Mouse (Mus musculus) kidney, postnatal 36 days (tissue): ENCODE measurements at regions not wholly inside any gene's neighbourhood (a gene's known extent, or its start where the extent isn't known, plus 50 kb on each side); places are given as distances from the start of the nearest gene placed in this dataset.

Experiments used
- DNase-seq, 2 experiments: peaks; one replicate each; pipeline ENCODE4 v3.0.0; 2021 to 2022; ENCODE audit warnings: mixed read lengths in 2 of 2

GRCm38 (mm10) chr14:95241946-95242345, 639.1 kb upstream of the 4921530L21Rik start:
- DNase-seq: no peak

GRCm38 (mm10) chr14:95248859-95249258, 632.2 kb upstream of the 4921530L21Rik start:
- DNase-seq: no peak

- no peak for DNase-seq
These were observed 624.9 kb upstream of the 4921530L21Rik start for GRCm38 (mm10) chr14:95256110-95256509.

GRCm38 (mm10) chr14:95281431-95281830, 599.6 kb upstream of the 4921530L21Rik start:
- DNase-seq: no peak

GRCm38 (mm10) chr14:95282016-95282415, 599.0 kb upstream of the 4921530L21Rik start:
- DNase-seq: no peak

GRCm38 (mm10) chr14:95314134-95314924, 566.7 kb upstream of the 4921530L21Rik start:
- DNase-seq: no peak

- peak in 1 of 2 experiments; percentile 2 for DNase-seq
These were observed 524.1 kb upstream of the 4921530L21Rik start for GRCm38 (mm10) chr14:95356968-95357367.
